Mouse (Mus musculus): ENCODE data around the gene Gsk3a. TPM values are rescaled to one million over a fixed set of nuclear protein-coding genes. Genes with fewer than 3 reads are reported as not detected.

The Gsk3a gene
- polyA plus RNA-seq, 1 experiment from 2014 or later, result 12.1 TPM

DNA sequence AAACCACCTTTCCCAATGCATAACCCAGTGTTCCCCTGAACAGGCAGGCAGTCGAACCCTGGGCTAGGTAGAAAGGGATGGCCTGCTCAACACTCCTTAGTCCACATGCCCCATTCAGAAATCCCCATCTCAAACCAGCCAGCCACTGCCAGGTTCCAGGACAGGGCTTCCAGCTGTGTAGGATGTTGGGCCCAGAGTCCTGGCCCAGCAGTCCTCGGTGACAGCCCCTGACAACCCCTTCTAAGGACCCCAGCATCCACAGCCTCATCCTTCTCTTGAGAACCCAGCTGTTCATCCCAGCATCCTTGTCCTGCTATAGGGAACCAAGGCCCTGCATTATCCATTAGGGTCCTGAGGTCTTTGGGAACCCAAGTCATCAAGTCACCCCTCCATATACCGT lies 9.8 kb upstream of the Gsk3a start:
- Histone ChIP-seq H3K4me1 (replicated peaks) (peaks cover 64% of the 10 kb centered on the region), H3K4me2 (peak overlapping the region; percentile 96), H3K9ac (peak overlapping the region; percentile 97), H3K4me3 (peak overlapping the region; percentile 95), H3K9me3 (replicated peaks) (no peaks in the 10 kb centered on the region), H3K36me3 (peaks cover 40% of the 10 kb centered on the region), H3K27ac (ENCODE audit: poor library complexity, severe bottlenecking) (peak overlapping the region; percentile 98), H3K27me3 (replicated peaks) (no peaks in the 10 kb centered on the region)
- ATAC-seq (ENCODE audit: insufficient number of reproducible peaks, low FRiP score), result no peak
- 9% methylated on average over 3 of the region's 3 CpGs for WGBS

DNA sequence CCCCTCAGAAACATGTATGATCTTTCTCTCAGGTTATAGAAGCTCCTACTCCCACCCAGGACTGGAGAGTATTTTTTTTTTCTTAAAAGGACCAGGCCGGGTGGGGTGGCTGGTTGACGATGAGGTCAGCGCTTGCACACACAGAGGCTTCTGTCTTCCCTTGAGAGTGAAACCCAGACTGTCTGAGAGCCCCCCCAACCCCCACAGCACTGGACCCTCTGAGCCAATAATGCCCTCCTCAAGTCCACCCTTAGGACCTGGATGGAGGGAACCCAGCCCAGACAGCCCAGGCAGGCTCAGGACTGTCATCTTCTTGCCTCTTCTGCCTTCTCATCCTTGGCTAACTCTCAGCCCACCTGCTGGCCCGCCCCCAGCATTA lies 9.1 kb upstream of the Gsk3a start:
- no peak for ATAC-seq (ENCODE audit: insufficient number of reproducible peaks, low FRiP score)
- peak overlapping the region; percentile 97 for H3K9ac ChIP-seq
- H3K4me1 ChIP-seq (replicated peaks), result peaks cover 59% of the 10 kb centered on the region
- no peaks in the 10 kb centered on the region for H3K27me3 ChIP-seq (replicated peaks)
- WGBS, result 34% methylated on average over 4 of the region's 4 CpGs
- H3K4me2 ChIP-seq, result peak overlapping the region; percentile 96
- peak overlapping the region; percentile 98 for H3K27ac ChIP-seq (ENCODE audit: poor library complexity, severe bottlenecking)
- no peaks in the 10 kb centered on the region for H3K9me3 ChIP-seq (replicated peaks)
- H3K4me3 ChIP-seq, result peak overlapping the region; percentile 95
- H3K36me3 ChIP-seq, result peaks cover 44% of the 10 kb centered on the region

DNA sequence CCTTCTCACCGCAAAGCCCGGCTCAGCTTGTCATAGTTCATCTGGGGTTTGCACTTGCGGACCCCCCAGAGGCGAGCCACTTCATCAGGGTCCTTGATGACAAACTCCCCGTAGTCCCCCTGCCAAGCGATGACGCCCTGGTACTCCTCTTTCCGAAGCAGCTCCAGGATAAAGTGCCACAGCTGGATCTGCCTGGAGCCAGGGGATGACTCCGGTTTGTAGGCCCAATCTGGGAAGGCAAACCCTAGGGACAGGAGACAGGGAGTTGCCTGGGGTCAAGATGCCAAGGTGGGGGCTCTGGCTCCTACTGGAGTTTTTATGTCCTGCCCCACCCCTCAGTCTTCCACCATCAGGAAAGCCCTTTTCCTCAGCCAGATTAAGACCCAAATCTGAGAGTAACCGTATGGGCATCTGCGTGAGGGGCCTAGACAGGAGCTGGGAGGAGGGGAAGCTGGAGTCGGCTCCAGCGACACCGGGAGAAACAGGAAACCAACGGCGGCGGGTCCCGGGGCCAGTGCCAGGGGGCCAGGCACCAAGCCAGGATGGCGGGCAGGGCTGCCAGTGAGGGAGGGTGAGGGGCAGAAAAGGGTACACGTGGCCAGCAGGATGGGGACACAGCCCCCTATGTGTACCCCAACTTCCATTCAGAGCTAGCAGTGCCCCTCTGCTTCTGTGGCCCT lies 8.6 kb upstream of the Gsk3a start:
- peak overlapping the region; percentile 97 for H3K9ac ChIP-seq
- no peak for ATAC-seq (ENCODE audit: insufficient number of reproducible peaks, low FRiP score)
- peaks cover 46% of the 10 kb centered on the region for H3K36me3 ChIP-seq
- peak overlapping the region; percentile 95 for H3K4me3 ChIP-seq
- peaks cover 58% of the 10 kb centered on the region for H3K4me1 ChIP-seq (replicated peaks)
- no peaks in the 10 kb centered on the region for H3K27me3 ChIP-seq (replicated peaks)
- H3K4me2 ChIP-seq, result peak overlapping the region; percentile 96
- no peaks in the 10 kb centered on the region for H3K9me3 ChIP-seq (replicated peaks)
- 50% methylated on average over 20 of the region's 20 CpGs for WGBS
- peak overlapping the region; percentile 98 for H3K27ac ChIP-seq (ENCODE audit: poor library complexity, severe bottlenecking)

DNA sequence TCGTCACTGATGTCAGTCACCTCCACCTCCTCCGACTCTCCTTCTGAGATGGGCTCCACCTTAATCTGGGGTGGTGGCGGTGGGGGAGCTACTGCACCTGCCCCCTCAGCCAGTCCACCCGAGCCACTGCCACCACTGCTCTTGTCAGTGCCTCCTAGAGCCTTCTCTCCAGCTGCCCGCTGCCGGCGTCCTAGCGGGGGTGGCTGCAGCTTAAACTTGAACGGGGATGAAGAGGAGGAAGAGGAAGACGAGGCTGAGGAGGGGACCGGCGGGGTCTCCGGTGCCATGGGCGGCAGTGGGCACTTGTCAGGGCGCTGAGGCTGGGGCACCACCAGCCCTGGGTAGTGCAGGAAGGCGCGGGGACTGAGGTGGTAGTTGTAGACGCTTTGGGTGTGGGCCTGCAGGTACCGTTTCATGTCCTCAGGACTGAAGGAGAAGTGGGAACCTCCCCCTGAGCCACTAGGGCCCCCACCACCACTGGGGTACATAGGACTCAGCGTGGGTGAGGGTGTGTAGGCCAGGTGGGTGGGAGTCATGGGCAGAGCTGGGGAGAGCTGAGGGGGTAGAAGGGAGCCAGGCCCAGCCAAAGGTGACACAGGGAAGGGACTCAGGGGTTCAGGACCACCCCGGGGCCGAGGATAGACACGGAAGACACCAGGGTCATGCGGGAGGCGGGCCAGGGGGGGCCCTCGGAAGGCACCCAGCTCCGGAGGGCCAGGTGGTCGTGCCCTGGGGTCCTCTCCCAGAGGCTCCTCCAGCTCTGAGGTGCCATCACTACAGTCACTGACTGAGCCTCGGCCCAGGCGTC lies 7.1 kb upstream of the Gsk3a start:
- peaks cover 48% of the 10 kb centered on the region for H3K36me3 ChIP-seq
- no peaks in the 10 kb centered on the region for H3K9me3 ChIP-seq (replicated peaks)
- ATAC-seq (ENCODE audit: insufficient number of reproducible peaks, low FRiP score), result no peak
- no peak overlapping the region for H3K4me2 ChIP-seq
- H3K9ac ChIP-seq, result peak overlapping the region; percentile 97; the same call in 1 of the 2 replicates
- H3K4me3 ChIP-seq, result no peak overlapping the region
- H3K4me1 ChIP-seq (replicated peaks), result peaks cover 65% of the 10 kb centered on the region
- WGBS, result 85% methylated on average over 30 of the region's 30 CpGs
- peak overlapping the region; percentile 31; the same call in 1 of the 2 replicates for H3K27ac ChIP-seq (ENCODE audit: poor library complexity, severe bottlenecking)
- H3K27me3 ChIP-seq (replicated peaks), result no peaks in the 10 kb centered on the region

DNA sequence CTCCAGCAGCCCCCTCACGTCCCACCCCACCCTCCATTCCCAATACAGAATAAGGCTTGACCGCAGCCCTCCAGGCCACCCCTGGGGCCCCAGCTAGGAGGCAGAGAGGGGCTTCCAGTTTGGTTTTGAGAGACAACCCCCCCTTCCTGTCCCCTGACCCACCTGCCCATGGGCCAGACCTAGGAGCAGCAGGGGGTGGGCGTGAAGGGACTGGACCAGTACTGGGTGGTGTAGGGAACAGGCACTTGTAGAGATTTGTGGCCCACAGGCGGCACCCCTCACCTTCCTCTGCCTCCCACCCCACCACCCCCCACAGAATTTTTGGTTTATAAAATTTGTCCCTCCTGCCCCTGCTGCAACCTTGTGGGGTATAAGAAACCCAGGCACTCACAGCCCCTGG lies 5.7 kb upstream of the Gsk3a start:
- Histone ChIP-seq H3K36me3 (peaks cover 48% of the 10 kb centered on the region), H3K9ac (no peak overlapping the region), H3K9me3 (replicated peaks) (no peaks in the 10 kb centered on the region)

DNA sequence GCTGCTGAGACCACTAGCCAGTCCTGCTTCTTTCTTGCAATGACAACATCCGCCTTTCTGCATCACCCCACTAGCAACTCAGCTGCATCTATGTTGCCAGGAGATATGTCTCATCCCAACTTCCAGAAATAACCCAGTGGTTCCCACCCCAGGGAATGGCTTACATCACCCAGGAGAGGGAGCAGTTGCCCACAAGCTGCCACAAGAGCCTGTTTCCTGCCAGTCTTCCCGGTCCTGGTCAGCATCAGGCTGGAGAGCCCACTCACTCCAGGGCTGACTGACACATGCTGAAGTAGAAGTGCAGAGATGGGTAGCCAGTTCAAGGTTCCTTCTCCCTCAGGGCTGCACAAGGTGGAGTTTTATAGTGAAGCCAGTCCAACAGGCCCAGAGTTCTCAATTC lies 3.4 kb upstream of the Gsk3a start:
- H3K4me1 ChIP-seq (replicated peaks), result peaks cover 49% of the 10 kb centered on the region
- WGBS, result 20% methylated on average over 2 of the region's 2 CpGs
- H3K9ac ChIP-seq, result no peak overlapping the region

More for the DNA sequence above, 5.7 kb upstream of the Gsk3a start:
- 88% methylated on average over 4 of the region's 4 CpGs for WGBS
- peaks cover 64% of the 10 kb centered on the region for H3K4me1 ChIP-seq (replicated peaks)
- H3K27ac ChIP-seq (ENCODE audit: poor library complexity, severe bottlenecking), result no peak overlapping the region
- ATAC-seq (ENCODE audit: insufficient number of reproducible peaks, low FRiP score), result no peak
- no peaks in the 10 kb centered on the region for H3K27me3 ChIP-seq (replicated peaks)
- no peak overlapping the region for H3K4me2 ChIP-seq
- H3K4me3 ChIP-seq, result no peak overlapping the region

DNA sequence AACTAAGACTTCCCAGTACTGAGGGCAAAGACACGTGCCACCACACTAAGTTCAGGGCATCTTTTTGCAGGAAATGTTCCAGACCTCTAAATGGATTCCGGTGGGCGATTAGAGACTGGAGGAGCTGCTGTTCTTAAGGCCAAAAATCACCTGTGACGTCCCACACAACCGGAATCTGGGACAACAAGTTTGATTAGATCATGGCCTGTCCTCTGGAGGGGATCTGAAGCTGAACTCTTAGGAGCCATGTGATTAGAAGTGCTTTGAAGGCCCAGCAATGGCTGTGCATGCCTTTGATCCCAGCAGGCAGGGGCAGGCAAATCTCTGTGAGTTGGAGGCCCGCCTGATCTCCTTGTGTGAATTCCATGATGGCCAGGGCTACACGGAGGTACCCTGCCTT lies 3.0 kb upstream of the Gsk3a start:
- H3K4me1 ChIP-seq (replicated peaks), result peaks cover 49% of the 10 kb centered on the region
- H3K27ac ChIP-seq (ENCODE audit: poor library complexity, severe bottlenecking), result peak overlapping the region; percentile 61; the same call in 1 of the 2 replicates
- WGBS, result 56% methylated on average over 7 of the region's 7 CpGs
- peaks cover 39% of the 10 kb centered on the region for H3K36me3 ChIP-seq
- no peak overlapping the region for H3K4me3 ChIP-seq
- no peak overlapping the region for H3K9ac ChIP-seq
- no peak for ATAC-seq (ENCODE audit: insufficient number of reproducible peaks, low FRiP score)
- no peak overlapping the region for H3K4me2 ChIP-seq
- H3K9me3 ChIP-seq (replicated peaks), result no peaks in the 10 kb centered on the region
- no peaks in the 10 kb centered on the region for H3K27me3 ChIP-seq (replicated peaks)

More for the DNA sequence above, 3.4 kb upstream of the Gsk3a start:
- no peak overlapping the region for H3K4me2 ChIP-seq
- no peaks in the 10 kb centered on the region for H3K27me3 ChIP-seq (replicated peaks)
- H3K27ac ChIP-seq (ENCODE audit: poor library complexity, severe bottlenecking), result peak overlapping the region; percentile 61
- H3K9me3 ChIP-seq (replicated peaks), result no peaks in the 10 kb centered on the region
- H3K4me3 ChIP-seq, result no peak overlapping the region
- H3K36me3 ChIP-seq, result peaks cover 44% of the 10 kb centered on the region
- no peak for ATAC-seq (ENCODE audit: insufficient number of reproducible peaks, low FRiP score)

DNA sequence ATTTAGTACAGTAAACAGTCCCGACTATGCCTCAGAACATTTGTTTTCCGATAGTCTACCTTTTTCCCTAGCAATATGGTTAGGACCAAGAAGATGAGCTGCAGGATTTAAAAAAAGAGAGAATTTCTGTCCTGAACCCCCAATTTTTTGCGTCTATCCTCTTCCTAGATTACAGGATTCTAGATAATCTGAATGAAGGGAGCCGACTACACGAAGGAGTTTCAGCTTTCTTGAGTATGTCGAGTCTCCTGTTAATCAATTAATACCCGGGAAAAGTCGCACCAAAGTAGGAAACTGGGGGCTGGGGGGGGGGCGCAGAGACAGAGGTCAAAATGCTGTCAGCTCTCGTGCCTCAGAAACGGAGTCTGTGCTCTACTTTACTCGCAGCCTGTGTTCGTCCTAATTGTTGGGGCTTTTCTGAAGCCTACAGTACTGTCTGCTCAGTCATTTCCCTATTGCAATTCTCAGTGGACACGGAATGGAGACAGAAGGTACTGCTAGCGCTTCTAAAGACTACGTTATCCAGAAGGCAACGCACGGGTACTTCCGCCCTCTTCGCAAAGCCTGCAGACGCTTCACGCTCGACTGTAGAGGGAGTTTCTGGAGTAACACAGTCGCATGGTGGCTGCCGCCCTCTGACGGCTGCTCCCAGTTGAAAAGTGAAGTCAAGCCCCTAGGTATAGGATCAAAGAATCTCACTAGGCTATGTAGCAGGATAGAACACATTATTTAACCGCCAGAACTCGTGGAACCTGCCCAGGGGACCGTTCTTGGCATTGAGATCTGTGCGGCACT lies 1.4 kb upstream of the Gsk3a start:
- Histone ChIP-seq H3K4me2 (peak overlapping the region; percentile 82), H3K4me1 (replicated peaks) (peaks cover 33% of the 10 kb centered on the region), H3K9me3 (replicated peaks) (no peaks in the 10 kb centered on the region), H3K27me3 (replicated peaks) (no peaks in the 10 kb centered on the region), H3K9ac (peak overlapping the region; percentile 68), H3K4me3 (peak overlapping the region; percentile 77), H3K36me3 (peaks cover 30% of the 10 kb centered on the region), H3K27ac (ENCODE audit: poor library complexity, severe bottlenecking) (peak overlapping the region; percentile 88)
- WGBS, result 5% methylated on average over 30 of the region's 30 CpGs
- ATAC-seq (ENCODE audit: insufficient number of reproducible peaks, low FRiP score), result peak; percentile 49

DNA sequence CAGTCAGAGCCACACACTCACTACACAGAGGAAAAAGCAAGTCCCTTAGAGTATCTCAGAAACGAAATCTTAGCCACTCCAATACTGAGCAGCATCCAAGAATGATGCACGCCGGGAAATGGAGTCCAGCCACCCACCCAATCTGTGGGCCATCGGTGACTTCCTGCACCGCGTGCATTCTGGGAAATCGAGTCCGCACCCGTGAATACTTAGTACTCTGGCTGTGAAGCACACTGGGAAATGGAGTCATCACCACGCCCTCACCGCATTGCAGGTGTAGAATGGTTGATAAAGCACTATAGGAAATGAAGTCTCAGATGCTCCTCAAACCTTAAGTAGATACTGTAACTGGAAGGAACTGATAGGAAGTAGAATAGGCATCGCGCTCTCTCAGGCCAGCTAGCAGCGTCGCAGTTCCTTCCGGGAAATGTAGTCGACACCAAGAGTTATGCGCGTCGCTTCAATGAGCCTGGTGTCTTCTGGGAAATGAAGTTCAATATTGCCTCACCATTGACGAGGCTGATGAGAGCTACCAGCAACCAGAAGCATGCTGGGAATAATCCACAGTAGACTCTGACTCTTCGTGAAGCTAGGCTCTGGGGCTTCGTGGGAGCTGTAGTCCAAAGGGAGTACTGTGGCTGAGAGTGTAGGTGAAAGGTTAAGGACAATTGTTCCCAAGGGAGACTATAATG lies 510 bp upstream of the Gsk3a start:
- peaks cover 26% of the 10 kb centered on the region for H3K4me1 ChIP-seq (replicated peaks)
- ATAC-seq (ENCODE audit: insufficient number of reproducible peaks, low FRiP score), result peak; percentile 93
- peak overlapping the region; percentile 82 for H3K4me2 ChIP-seq
- H3K27me3 ChIP-seq (replicated peaks), result no peaks in the 10 kb centered on the region
- peak overlapping the region; percentile 77 for H3K4me3 ChIP-seq
- peak overlapping the region; percentile 94; the same call in 1 of the 2 replicates for H3K9ac ChIP-seq
- under 1% methylated on average over 23 of the region's 23 CpGs for WGBS
- H3K9me3 ChIP-seq (replicated peaks), result no peaks in the 10 kb centered on the region
- peak overlapping the region; percentile 88 for H3K27ac ChIP-seq (ENCODE audit: poor library complexity, severe bottlenecking)
- H3K36me3 ChIP-seq, result peaks cover 30% of the 10 kb centered on the region

DNA sequence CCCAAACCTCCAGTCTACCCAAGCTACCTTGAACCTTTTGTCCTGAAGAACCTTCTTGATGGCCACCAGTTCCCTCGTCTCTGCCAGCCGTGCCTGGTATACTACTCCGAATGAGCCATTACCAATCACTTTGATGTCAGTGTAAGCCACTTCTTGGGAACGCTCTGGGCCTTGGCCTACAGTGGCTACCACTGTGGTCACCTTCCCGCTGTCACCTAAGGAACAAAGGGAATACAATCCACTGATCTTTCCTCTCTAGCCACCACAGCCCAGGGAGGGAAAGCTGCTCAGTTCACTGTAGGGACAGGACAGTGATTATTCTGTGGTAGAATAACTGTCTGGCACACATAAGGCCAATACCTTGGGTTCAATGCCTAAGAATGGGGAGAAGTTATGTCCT lies 2.1 kb downstream of the Gsk3a start:
- Histone ChIP-seq H3K27me3 (replicated peaks) (no peaks in the 10 kb centered on the region), H3K36me3 (peaks cover 42% of the 10 kb centered on the region), H3K4me1 (replicated peaks) (peaks cover 14% of the 10 kb centered on the region), H3K4me2 (no peak overlapping the region), H3K27ac (ENCODE audit: poor library complexity, severe bottlenecking) (no peak overlapping the region), H3K9me3 (replicated peaks) (no peaks in the 10 kb centered on the region), H3K9ac (0 out of 2 replicates have a peak overlapping the region, but pooled peaks have one; percentile 33), H3K4me3 (no peak overlapping the region)
- ATAC-seq (ENCODE audit: insufficient number of reproducible peaks, low FRiP score), result no peak
- WGBS, result 91% methylated on average over 5 of the region's 5 CpGs
